Mouse (Mus musculus) lung, postnatal 14 days (tissue): ENCODE data around the gene Pde2a.

Source experiments
- DNase-seq: peaks from one replicate; pipeline ENCODE4 v3.0.0; 2021

Pde2a gene

DNA sequence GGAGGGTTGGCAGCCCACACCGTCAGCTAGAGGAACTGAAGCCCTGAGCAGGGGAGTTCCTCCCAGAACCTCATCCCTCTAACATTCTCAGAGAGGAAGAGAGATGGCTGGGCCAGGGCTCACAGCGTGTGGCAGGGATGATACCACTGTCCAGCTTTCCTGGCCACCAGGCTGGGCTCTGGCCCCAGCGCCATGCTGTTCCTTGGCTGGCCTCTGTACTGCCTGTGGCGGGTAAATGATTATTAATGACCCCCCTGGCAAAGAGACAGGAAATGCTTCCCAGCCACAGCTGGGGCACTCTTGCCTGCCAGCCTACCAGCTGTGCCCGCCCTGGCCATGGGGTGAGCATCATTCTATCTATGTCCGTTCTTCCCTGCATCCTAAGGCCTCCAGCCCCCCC, 33.6 kb downstream of the Pde2a start:
- DNase-seq = no peak

DNA sequence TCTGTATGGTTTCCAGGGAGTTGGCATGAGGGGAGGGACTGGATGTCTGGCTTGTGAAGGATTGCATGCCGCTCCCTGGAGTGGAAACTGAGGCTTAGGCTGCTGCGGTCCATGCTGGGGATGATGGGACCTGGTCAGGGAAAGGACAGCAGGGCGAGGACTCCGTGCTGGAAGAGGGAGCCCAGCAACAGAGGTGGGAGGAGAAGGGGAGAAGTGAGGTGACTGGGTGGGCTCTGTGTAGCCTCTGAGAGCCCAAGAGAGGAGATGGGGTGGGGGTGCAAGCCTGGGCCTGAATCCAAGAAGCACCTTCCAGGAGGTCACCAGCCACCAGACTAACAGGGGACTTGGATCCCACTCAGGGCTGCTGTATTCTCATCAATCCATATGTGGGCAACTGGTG, 34.8 kb downstream of the Pde2a start:
- DNase-seq = no peak

DNA sequence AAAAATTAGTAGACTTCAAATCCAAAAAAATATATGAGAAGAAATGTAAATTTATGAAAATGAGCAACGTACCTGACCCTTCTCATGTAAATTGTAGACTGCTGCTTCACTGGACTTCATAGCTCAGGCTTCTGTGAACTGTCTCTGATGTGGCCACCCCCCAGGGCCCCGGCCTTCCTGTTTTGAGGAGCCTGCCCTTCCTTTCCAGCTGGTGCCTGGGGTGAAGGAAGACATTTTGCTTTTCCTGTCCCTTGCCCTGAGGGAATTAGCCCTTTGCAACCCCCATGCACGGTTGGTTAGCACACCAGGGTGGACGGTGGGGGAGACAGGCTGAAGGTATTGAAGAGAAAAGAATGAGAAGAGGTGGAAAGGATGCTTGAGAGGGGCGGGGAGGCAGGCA, 35.3 kb downstream of the Pde2a start:
- no peak for DNase-seq

DNA sequence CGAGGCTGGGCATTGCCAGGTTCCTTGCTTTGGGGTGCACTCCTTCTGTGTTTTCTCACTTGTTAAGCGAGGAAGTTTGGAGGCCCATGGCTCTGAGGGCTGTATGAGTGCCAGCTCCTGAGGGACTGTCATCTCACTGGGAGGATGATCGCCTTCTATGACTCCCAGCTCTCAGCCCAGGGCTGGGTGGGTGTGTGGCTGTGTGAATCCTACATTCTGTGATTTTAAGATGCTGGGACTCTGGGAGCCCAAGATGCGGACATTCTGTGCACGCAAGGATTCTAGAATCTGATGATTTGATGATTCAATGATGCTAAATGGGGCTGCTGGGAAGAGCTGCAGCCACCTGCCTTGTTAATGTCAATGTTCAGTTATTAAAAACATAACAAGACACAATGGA, 35.8 kb downstream of the Pde2a start:
- DNase-seq = no peak

DNA sequence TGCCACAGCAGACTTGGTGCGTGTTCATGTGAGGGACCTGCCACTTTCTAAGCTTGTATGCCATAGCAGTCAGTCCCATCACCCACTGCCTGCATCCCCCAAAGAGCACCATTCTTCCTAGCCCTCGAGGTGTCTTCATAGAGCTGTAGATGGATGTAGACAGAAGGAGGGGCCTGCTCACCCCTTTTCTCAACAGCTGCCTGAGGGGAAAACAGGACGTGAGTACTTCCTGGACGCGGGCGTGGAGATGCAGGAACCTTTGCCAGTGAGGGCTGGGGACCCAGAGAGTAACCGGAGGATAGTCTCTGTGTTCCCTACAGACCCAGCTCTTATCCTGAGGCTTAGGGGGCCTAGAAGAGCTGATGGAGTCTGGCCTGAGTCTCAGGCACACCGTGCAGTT, 36.3 kb downstream of the Pde2a start:
- no peak for DNase-seq

DNA sequence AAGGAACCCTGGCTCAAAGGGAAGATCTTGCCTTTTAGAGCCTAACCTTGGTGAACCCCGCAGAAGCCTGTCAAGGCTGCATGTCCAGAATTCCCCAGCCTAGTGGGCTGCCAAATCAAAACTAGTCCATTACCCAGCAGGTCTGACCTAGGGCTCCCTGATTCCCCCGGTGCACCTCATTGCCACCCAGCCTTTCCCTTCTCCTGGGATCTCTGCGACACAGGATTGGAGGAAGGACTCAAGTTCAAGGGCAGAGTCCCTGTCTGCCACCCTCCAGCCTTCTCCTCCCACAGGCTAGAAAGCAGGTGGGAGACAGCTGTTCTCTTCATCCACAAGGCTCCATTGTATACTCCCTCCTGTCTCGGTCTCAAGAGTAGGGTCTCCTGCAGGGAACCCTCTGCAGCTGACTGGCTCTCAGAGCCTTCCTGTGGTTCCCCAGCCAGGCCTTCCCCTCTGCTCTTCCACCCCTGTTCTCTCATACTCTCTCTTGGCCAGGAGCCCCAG, 36.8 kb downstream of the Pde2a start:
- DNase-seq = no peak

DNA sequence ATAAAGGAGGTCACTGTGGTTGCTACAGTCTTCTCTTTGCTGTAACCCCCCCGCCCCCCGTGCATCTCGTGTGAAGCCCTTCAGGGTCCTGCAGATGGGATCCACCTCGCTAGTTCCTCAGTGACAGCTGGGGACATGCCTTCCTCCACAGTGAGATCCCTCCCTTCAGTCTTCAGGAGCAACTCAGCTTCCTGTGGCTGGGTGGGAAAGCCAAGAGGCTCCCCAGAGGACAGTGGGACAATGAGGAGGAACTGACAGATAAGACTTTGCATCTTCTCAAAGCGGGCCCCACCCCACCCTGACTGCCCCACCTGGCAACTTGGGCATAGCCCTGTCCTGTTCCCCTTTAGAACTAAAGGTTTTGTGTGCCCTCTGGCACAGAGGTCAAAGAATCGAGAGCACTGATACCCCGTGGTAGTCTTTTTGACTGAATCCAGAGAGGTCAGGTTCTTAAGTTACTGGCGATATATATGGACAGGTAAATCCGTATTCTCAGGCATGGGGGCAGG, 37.9 kb downstream of the Pde2a start:
- DNase-seq = no peak

DNA sequence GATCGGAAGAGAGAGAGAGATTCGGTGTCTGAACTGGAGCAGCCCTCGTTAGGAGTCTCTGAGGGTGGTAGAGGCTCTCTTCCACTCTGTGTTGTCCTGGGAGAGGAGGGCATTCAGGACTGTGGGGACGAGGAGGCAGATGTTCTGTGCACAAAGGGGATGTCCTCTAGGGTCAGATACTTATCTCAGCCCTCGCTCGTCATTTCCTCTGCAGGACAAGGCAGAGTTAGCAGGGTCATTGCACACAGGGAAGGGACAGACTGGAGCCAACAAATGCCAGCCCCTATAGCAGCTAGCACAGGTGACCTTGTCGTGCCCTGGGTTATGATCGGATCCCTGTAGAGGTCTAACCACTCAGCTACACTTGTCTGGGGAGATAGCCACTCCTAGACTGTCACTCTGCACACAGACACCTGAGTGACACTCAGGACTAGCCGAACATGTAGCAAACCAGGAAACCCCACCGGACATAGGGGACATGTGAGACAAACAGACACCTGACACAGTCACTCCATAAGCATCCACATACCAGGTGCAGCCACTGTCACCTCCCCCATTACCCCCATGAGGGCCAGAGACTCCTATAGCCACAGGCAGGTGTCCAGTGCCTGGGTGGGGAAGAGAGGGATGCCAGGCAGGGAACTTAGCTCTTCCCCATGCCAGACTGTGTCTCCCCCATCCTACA, 38.6 kb downstream of the Pde2a start:
- DNase-seq = no peak

DNA sequence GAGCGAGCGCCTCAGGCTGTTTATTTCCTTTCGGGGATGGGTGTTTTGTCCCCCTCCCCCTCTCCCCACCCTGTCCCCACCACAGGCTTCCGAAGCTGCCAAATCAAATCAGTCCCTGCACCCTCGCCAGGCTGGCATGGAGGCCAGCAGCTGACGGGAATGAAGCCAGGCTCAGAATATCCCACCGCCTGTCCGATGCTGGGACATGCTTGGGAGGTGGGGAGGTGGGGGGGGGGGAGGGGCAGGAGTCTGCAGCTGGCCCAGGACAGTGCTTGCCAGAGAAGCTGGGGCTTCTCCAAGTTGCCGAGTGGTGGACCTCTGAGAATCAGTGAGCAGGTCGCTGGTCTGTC, 39.1 kb downstream of the Pde2a start:
- no peak for DNase-seq

DNA sequence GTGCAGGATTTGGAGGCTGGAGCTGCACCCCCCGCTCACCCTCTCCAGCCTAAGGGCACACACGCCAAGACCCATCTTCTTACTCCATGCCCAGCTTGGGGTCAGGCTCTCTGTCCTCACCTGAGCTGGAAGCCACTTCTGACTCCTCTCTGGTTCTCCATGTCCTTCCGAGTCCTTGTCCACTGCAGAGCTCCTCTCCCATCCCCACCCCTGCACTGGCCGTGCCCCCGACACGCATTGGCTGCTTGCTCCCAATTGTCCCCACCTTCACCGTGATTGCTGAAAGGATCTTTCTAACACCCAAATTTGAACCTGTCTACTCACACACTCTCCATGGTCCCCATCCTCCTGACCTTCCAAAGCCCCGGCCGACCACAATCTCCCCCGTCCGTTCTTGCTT, 40.1 kb downstream of the Pde2a start:
- DNase-seq = no peak

DNA sequence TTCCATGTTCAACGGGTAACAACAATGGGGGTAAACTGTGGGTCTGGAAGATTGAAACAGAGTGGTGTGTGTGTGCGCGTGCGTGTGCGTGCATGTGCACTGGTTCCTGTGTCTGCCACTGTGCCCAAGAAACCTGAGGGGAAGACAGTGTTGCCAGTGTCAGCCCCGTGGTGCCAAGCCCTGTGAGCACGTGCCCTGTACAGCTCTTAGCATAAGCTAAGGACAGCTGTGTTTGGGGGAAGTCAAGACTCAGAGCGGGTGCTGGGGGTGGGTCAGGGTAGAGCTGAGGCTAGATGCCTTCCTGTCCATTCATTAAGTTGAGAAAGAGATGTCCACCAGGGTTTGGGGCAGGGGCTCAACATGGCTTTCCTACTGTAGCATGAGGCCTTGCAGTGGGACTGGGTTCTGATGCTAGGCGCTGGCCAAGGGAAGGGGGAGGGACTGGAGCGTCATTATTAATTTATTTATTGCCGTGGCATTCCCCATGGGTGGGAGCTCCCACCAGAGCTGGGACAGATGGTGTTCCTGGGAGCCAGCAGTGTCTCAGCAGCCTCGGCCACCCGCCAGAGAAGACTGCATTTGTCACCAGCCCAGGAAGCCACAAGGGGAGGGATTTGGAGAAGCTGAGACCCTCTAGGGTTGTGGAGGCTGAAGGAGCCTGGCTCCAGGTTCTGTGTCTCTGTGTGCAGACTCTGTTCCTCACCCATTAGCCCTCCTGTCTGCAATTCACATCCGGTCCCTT, 41.0 kb downstream of the Pde2a start:
- DNase-seq = no peak

DNA sequence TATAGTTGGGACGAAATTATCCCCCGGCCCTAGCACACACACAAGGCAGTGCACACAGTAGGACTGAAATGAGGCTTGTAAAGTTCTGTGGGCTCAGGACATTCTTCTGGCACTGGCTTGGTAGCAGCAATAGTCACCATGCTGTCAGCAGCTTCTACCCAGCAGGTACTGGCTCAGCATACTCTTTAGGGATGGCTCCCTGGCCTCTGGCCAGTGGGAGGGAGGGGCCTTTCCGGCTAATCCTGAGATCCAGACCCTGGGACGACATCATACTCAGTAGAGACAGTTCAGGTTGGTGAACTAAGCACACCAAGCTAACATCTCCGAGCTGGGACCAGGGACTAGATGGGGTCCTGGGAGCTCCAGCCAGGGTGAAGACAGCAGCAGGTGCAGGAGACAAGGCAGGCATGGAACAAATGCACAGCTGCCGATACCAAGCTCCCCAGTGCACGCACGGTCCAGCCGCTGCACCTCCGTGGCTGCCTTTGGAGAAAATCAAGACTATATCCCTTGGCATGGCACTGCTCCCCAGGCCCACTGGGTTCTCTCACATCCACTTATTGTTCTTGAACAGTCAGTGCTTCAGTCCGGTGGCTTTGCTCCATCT, 42.3 kb downstream of the Pde2a start:
- no peak for DNase-seq

DNA sequence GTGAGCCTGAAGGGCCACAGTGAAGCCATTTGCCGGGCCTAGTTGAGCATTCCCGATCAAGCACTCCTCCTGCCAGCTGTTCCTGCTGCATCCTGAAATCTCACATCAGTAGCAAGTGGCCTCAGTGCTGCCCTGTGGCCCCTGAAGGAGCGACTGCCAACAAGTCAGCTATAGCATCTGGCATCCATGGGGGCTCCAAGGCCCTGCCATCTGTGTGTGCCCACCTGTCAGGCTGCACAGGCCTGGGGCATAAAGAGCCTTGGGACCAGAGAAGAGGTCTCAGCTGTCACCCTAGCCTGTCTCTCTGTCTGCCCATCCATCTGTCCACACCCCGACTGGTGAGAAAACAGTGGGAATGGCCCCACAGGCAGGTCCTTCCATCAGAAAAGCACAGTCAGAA, 43.4 kb downstream of the Pde2a start:
- DNase-seq = no peak

DNA sequence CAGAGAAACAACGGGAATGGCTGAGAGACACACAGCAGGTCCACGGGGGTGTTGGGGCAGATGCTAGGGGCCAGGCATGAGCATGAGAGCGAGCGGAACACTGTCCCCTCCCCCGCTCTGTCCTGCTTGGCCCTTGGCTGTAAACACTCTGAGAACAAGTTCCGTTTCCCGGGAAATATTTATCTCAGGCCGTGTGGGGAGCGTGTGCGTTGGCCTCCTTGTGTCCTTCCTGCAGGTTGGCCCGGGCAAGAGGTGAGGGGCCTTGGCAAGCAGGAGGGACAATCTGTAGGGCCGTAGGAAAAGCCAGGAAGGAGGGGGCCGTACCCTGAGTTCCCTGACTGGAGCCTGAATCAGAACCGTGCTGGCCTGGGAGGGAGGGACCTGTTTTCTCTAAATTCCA, 43.9 kb downstream of the Pde2a start:
- DNase-seq = peak; percentile 71

DNA sequence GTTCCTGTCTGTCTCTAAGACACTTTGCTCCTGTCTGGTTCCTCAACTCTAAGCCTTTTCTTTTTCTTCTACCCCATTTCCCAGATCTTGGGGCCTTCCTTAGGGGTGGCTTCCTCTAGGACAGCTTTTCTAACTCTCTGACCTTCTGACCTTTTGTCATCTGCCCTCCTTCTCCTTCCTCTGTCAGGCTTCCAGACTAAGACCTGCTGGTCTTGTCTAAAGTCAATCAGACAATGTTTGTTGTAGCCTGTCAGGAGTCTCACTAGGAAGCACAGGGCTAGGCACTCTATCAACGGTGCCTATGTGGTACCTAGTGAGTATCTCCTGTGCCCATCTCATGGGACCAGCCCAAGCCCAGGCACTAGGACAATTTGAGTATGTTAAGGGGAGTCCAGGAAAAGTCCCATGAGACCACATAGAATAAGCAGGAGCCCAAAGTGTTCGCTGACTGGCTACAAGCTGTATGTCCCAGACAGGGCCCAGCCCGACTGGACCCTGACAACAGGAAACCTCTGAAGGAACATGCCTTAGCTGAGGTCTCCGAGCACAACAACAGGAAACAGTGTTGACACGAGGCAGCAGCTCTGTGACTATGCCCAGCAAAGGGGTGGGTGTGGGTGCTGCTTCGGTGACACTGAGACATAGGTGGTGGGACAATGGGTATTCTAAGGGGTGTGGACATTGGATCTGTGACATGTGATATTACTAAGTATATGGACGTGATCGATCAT, 44.5 kb downstream of the Pde2a start:
- DNase-seq = peak; percentile 37

DNA sequence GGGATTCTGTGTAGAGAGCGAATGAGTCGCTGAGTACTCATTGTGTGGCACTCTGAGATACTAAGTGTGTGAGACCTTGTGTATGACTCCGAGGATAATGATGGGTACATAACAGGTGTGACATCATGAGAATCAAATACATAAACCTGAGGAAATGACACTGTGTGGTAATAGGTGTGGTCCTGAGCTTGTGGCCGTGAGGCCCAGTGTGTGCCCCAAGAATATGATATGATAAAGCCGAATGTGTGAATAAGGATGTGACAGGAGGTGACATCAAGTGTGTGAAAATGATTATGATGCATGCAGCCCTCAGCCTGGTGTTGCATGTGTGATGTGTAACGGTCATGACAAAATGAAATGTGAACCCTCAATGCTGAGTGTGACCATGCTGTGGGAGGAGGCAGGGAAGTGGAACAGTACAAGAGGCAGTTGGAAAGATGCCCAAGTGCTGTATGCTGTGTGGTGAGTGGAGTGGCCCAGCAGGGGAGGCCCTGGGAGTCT, 45.1 kb downstream of the Pde2a start:
- peak; percentile 75 for DNase-seq

DNA sequence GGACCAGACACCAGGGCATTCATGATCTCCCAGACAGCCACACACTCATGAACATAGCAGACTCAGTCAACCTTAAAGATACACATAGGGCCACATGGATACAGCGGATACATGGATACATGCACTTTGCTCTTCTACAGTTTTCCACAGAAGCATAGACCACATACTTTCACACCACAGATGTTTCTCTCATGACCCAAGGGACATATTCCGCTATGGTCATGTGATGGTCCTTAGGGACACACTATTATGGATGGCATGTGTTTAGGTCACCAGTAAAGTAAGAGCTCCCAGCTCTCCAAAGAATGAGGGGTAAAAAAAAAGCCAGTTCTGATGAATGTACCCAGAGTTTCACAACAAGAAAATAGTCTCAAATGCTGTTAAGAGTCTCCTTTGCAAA, 49.9 kb downstream of the Pde2a start:
- DNase-seq = no peak

DNA sequence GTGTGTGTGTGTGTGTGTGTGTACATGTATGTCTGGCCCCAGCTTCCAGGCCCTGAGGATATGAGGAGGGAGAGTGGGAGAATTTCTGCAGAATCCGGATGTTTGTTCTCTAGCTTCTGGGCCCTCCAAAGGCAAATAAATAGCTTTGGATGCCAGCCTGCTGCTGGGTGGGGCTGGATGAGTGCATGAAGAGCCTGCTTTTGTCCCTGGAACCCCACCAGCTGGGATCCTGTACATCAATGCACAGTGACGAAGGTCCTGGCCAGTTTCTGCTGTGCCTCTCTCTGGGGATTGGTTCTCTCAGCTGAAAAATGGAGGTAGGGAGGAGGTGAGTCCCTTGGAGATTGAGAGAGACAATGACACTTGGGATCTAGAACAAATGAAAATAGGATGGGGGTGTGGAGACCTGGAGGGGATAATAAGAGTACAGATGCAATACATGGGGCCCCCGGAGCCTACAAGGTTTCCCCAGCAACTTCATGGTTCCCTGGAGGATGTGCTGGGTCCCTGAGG, 50.5 kb downstream of the Pde2a start:
- DNase-seq = no peak

DNA sequence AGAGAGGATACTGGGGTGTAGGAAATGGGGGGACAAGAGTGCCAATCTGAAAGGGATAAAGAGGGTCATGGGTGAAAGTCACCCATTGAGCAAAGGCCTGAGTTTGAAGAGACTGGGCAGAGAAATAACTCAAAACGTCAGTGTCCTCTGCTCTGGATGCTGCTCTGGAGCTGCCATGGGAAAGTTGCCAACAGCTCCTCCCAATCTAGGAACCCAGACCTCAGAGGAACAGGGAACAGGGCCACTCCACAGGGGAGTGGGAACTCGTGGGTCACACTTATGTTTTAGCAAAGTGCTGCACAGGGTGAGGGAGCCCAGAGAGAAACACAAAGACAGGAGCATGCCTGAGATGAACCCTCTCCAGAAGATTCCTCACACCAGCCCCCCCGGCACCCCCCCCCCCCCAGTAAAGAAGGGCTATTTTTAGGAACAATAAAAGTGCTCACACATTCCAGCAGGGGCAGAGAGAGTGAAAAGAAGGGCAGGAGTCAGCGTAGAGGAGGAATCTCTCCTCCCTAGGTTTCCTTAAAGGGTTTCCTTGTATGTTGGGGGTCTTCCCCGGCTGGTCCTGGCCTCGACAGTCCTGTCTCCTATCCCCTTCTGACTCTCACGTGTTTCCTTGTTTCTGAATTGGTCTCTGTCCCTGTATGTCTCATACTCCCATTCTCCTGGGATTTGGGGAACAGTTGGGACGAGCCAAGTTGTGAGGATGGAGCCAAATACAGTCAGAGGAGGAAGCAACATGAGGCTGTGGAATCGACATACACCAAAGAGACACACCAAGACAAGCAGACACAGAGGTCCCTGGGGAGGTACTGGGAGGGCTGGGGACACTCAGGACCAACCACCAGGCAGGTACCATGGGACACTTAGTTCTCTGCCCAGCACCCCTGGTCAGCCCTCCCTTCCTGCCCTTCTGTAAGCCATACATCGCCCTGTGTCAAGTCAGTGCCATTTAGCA, 51.4 kb downstream of the Pde2a start:
- DNase-seq = peak; percentile 35

DNA sequence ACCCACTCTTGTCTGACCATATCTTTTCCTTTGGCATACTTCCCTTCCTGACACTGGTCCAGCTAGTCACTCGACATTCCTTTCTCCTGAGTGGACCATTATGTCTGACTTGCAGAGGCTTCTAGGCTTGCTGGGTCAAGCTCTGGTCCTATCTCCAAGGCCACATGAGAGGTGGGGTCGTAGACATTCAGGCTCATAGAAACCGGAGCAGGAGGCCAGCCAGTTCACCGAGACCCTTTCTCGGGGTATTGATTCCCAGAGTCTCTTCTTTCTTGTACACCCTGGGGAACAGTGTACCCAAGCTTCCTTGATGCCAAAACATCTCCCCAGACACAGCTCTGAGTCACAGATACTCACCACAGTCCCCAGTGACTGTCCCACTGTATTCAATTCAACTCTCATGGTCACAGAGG, 52.9 kb downstream of the Pde2a start:
- no peak for DNase-seq

DNA sequence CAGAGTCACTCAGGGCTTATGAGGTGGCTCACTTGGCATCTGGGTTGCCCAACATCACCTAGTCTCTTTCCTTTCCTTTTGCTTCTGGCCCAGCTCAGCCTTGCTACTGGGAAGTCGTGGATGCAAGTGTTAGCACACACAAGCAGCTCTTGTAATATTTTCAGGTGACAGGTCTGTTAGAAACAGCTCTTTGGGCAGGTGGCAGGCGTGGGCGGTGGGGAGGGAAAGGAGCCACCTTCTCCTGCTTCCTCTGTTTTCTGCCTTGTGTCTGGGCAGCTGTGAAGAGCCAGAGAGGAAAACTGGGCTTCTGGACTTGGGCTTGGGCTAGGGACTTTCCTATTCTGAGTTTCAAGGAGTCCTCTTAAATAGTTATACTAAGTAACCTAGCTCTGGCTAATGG, 54.5 kb downstream of the Pde2a start:
- no peak for DNase-seq

DNA sequence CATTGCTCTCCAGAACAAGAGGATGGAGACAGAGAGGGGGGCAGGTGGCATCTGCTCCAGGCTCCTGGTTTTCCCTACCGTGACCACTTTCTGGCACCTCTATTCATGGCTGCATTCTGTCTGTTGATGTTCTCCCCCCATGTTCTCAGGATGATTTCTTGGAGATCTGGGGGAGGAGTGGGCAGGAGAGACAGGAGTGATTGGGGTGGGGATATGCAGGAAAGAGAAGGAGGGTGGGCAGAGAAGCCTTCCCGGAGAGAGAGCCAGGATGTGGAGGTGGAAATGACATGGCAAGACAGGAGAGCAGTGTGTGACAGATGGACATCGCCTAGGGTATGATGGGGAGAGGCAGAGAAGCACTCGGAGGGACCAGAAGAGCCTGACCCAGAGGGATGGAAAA, 55.0 kb downstream of the Pde2a start:
- DNase-seq = no peak
